Mouse (Mus musculus) stomach, embryonic 14.5 days (tissue): ENCODE measurements around the gene Tnni2. TPM values are rescaled to one million over a fixed set of nuclear protein-coding genes. Genes with fewer than 3 reads are reported as not detected.

Source experiments
- ATAC-seq: fragments of 200-750 bp; cut with Nextera tagmentation; 2 replicates; pipeline ENCODE4 v1.8.0; 2017; ENCODE audit warnings: low read depth, moderate TSS enrichment; ENCODE audit not compliant: insufficient number of reproducible peaks, insufficient read depth, low FRiP score
- H3K27ac ChIP-seq: fragments of 300-500 bp; sonication (generic); 2 replicates; pipeline ENCODE4 v1.5.1; 2014; ENCODE audit warnings: mild to moderate bottlenecking, low read length, moderate library complexity, mixed read lengths
- H3K27me3 ChIP-seq: fragments of 300-500 bp; sonication (generic); 2 replicates; pipeline ENCODE4 v1.6.1; 2014; ENCODE audit warnings: low read length, control low read depth, mixed read lengths; ENCODE audit not compliant: control insufficient read depth, insufficient read depth
- H3K36me3 ChIP-seq: fragments of 300-500 bp; sonication (generic); 2 replicates; pipeline ENCODE4 v1.6.1; 2014; ENCODE audit warnings: mild to moderate bottlenecking, control low read depth, low read length, moderate library complexity, mixed read lengths; ENCODE audit not compliant: control insufficient read depth, insufficient read depth
- H3K4me1 ChIP-seq: fragments of 300-500 bp; sonication (generic); 2 replicates; pipeline ENCODE4 v1.6.1; 2014; ENCODE audit warnings: low read length, control low read depth, mixed read lengths; ENCODE audit not compliant: control insufficient read depth, insufficient read depth
- H3K4me2 ChIP-seq: fragments of 300-500 bp; sonication (generic); replicated peaks from 2 replicates; pipeline ENCODE4 v1.6.1; 2014; ENCODE audit warnings: low read depth, low read length, control low read depth
- H3K4me3 ChIP-seq: fragments of 300-500 bp; sonication (generic); 2 replicates; pipeline ENCODE4 v1.5.1; 2014; ENCODE audit warnings: low read depth, low read length, control low read depth
- H3K9ac ChIP-seq: fragments of 300-500 bp; sonication (generic); replicated peaks from 2 replicates; pipeline ENCODE4 v1.6.1; 2014; ENCODE audit warnings: low read depth, mild to moderate bottlenecking, control low read depth, low read length, moderate library complexity, mixed read lengths
- H3K9me3 ChIP-seq: fragments of 300-500 bp; sonication (generic); 2 replicates; pipeline ENCODE4 v1.6.1; 2016; ENCODE audit warnings: low read depth, low read length, control low read depth; ENCODE audit not compliant: control insufficient read depth
- WGBS: fragments of 180-500 bp; shearing (Covaris S2); extraction: QIAGEN DNeasy Blood & Tissue Kit; methylation state at CpG from one replicate; pipeline ENCODE4 v1.1.7; 2014; 5-methylcytosine and 5-hydroxymethylcytosine counted together
- polyA plus RNA-seq: library from polyadenylated mRNA; unstranded; fragments of >200 nt; fragmentation: Nextera tagmentation; extraction: Ambion mirVana; gene quantifications from 2 replicates; pipeline ENCODE4 v1.2.1, GENCODE M21; 2014

Tnni2 gene
- polyA plus RNA-seq, 1 experiment from 2014 or later, result 4.6 TPM

DNA sequence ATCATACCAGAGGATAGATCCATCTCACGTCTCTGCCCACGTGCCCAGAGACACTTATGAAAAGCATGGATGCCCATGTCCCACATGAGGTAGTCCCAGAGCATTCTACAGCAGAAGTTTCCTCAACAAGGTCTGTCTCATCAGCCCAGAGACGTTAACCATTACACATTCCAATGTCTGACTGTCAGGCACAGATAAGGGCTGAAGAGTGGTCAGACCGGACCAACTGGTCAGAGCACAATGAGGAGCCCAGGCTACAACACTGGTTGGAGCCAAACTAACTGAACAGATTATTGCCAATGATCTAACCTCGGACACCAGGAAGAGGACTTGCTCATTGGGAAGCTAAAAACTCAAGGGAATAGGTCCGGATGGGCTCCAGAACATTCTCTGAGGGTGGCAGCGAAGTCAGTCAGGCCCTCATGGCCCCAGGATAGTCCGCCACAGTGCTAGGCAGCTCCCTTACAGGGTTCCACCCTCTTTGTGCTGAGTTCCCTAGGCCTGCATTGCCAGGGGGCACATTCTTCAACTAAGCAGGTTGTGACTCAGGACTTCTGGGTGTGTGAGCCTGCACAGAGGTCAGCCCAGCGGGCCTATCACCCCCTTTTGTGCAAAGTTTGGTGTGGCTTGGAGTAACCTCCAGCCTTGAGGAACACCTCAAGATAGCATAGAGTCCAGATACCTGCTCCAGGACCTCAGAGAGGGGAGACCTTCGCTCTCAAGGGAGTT, 7.3 kb upstream of the Tnni2 start, which contains the start of gene Syt8:
TSS of gene Syt8 (plus strand) at position 714 of the 729 bp plus-strand sequence.
- no peaks in the 10 kb centered on the region for H3K9me3 ChIP-seq
- H3K4me1 ChIP-seq, result peaks cover 11% of the 10 kb centered on the region
- no peak within 1 kb of the TSS for H3K4me2 ChIP-seq
- 76% methylated on average over 10 of the region's 10 CpGs for WGBS
- peak; percentile 43 for ATAC-seq
- no peak within 1 kb of the TSS; the same call in 1 of the 2 replicates for H3K9ac ChIP-seq
- H3K4me3 ChIP-seq, result no peak within 1 kb of the TSS
- peak within 1 kb of the TSS; percentile 44; the same call in 1 of the 2 replicates for H3K27ac ChIP-seq
- H3K36me3 ChIP-seq, result no peaks in the 10 kb centered on the region
- no peaks in the 10 kb centered on the region for H3K27me3 ChIP-seq

DNA sequence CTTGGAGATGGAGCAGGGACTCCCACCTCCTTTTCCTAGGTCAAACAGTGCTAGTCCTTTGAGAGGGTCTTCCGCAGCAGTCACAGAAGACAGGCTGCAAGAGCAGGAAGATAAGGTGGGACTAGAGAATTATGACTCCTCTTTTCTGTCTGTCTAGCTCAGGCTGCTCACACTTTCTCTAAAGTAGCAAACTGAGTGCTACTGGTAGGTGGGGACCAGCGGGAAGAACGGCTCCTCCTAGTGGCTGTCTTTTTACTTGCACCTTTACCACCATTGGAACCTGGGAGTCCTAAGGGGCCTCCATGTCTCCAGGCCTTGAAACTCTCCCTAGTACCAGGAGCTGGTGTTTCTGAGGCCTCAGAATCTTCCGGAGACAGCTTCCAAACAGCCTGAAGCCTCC, 6.1 kb upstream of the Tnni2 start:
- 14% methylated on average over 4 of the region's 4 CpGs for WGBS
- H3K9me3 ChIP-seq, result no peaks in the 10 kb centered on the region
- no peak overlapping the region for H3K9ac ChIP-seq
- ATAC-seq, result no peak
- H3K4me3 ChIP-seq, result no peak overlapping the region
- no peaks in the 10 kb centered on the region for H3K36me3 ChIP-seq
- H3K27ac ChIP-seq, result no peak overlapping the region
- no peak overlapping the region for H3K4me2 ChIP-seq
- H3K4me1 ChIP-seq, result peaks cover 4% of the 10 kb centered on the region
- H3K27me3 ChIP-seq, result no peaks in the 10 kb centered on the region

DNA sequence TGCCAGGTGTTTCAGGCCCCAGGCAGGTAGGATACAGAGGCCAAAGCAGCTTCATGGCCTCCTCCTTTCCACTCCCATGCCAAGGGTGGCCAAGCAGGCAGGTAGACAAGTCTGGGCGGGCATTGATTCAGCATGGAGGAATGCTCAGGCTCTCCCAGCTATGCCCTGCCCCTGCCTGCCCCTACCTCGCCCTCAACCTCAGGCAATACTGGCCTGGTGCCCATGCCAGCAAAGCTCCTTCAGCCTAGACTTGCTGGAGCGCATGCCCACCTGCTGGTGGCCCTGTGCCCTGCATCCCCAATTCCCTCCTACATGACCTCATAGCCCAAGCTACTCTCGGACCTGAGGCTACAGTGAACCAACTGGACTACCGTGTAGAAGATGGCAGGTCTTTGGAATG, 4.3 kb upstream of the Tnni2 start:
- Histone ChIP-seq H3K4me2 (no peak overlapping the region), H3K9ac (no peak overlapping the region), H3K4me1 (peaks cover 18% of the 10 kb centered on the region)

DNA sequence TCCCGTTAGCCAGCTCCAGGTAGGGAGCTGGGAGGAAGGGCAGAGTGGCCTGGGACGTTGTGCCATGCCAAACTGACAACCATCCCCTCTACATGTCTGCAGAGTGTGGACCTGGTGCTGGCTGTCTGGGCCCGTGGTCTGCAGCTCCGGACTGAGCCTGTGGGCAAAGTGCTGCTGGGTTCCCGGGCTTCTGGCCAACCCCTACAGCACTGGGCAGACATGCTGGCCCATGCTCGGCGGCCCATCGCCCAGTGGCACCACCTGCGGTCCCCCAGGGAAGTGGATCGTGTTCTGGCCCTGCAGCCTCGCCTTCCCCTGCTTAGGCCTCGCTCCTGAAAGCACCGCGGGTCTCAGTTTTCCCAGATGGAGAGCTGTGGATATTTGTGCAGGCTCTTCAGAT, 1.6 kb upstream of the Tnni2 start:
- Histone ChIP-seq H3K27me3 (no peaks in the 10 kb centered on the region), H3K4me2 (no peak overlapping the region), H3K36me3 (no peaks in the 10 kb centered on the region), H3K9me3 (no peaks in the 10 kb centered on the region), H3K9ac (no peak overlapping the region), H3K27ac (peak overlapping the region; percentile 68; the same call in 1 of the 2 replicates), H3K4me1 (peaks cover 20% of the 10 kb centered on the region), H3K4me3 (no peak overlapping the region)
- ATAC-seq, result no peak
- 81% methylated on average over 14 of the region's 14 CpGs for WGBS

More for the DNA sequence above, 4.3 kb upstream of the Tnni2 start:
- Histone ChIP-seq H3K36me3 (no peaks in the 10 kb centered on the region), H3K27ac (no peak overlapping the region; the same call in 1 of the 2 replicates), H3K9me3 (no peaks in the 10 kb centered on the region), H3K4me3 (no peak overlapping the region), H3K27me3 (no peaks in the 10 kb centered on the region)
- 80% methylated on average over 5 of the region's 5 CpGs for whole genome bisulfite sequencing
- peak; percentile 20; the same call in 1 of the 2 replicates for ATAC-seq

DNA sequence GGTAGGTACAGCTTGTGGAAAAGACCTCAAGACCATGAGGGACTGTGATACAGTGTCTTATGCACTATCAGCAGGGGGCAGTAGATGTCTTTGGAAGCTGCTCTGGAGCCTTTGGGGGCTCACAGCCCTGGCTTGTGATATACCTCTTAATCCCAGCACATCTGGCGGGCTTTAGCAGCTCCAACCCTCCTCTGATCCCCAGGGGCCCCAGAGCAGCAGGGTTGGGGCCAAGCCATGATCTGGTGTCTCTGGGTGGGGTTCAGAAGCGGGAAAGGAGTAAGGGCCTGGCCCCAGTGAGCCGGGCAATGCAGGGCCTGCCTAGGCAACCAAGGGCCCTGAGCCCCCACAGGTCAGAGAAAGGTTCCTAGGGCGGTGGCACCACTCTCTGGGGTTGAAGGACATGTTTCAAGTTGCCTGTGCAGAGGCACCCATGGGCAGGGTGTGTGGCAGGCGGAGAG, 922 bp upstream of the Tnni2 start:
- Histone ChIP-seq H3K36me3 (no peaks in the 10 kb centered on the region), H3K27ac (peak overlapping the region; percentile 68), H3K9ac (no peak overlapping the region), H3K4me3 (no peak overlapping the region), H3K4me1 (peaks cover 17% of the 10 kb centered on the region), H3K4me2 (no peak overlapping the region), H3K9me3 (no peaks in the 10 kb centered on the region), H3K27me3 (no peaks in the 10 kb centered on the region)
- 28% methylated on average over 5 of the region's 5 CpGs for WGBS
- ATAC-seq, result peak; percentile 81

DNA sequence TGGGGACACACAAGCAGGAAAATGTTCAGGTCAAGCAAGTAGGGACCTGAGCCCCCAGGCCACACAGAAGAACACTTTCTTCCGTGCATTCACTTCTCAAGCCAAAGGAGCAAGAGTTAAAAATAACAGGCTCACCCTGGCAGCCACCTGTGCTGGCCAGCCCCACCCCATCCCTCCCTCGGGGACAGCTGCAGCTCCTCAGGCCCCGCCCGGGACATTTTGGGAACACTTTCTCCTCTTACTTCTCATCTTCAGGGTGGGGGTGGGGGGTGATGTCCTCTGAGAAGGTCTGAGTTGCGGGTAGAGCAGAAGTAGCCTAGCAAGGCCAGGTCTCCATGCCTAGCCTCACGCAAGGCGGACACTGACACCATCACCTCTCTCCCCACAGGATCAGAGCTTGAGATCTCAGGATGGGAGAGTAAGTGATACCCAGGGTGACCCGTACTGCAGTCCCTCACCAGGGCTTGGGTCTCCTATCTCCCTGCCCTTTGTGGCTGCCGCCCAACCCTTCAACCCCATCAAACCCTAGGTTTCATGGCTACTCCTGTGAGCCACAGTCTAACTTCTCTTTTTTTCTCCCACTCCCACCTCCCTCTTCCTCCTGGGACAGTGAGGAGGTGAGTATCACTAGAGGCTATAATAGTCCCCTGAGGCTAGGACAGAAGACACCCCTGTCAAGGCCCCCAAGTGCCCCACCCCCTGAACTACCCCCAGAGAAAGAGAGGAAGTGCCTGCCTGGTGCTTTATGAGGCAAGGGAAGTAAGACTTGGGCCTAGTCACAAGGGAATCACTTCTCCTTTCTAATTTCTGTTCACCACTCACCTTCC, 686 bp downstream of the Tnni2 start:
- Histone ChIP-seq H3K9ac (no peak overlapping the region), H3K4me2 (no peak overlapping the region), H3K27me3 (no peaks in the 10 kb centered on the region), H3K9me3 (no peaks in the 10 kb centered on the region), H3K27ac (peak overlapping the region; percentile 68; the same call in 1 of the 2 replicates), H3K36me3 (no peaks in the 10 kb centered on the region), H3K4me1 (peaks cover 17% of the 10 kb centered on the region), H3K4me3 (no peak overlapping the region)
- no peak for ATAC-seq
- 61% methylated on average over 9 of the region's 9 CpGs for WGBS

DNA sequence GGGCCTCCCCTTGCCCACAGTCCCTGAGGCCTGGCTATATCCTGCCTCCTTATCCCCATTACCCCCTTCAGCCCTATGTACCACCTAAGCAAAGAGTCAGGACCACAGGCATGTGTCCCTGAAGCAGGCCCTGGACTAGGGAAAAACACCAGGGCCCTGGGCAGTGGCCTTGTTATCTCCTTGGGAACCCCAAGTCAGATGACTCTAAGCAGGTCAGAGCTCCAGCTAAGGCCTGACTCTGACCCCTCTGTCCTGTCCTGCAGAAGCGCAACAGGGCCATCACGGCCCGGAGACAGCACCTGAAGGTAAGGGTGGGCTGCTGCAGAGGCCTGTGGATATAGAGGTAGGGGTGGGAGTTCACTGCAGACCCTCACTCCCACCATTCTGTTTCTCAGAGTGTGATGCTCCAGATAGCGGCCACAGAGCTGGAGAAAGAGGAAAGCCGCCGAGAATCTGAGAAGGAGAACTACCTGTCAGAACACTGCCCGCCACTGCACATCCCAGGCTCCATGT, 1.4 kb downstream of the Tnni2 start:
- H3K4me1 ChIP-seq, result peaks cover 17% of the 10 kb centered on the region
- H3K27ac ChIP-seq, result peak overlapping the region; percentile 33; the same call in 1 of the 2 replicates
- ATAC-seq, result no peak
- H3K9ac ChIP-seq, result no peak overlapping the region
- WGBS, result 90% methylated on average over 7 of the region's 7 CpGs
- H3K27me3 ChIP-seq, result no peaks in the 10 kb centered on the region
- no peak overlapping the region for H3K4me2 ChIP-seq
- no peak overlapping the region for H3K4me3 ChIP-seq
- no peaks in the 10 kb centered on the region for H3K36me3 ChIP-seq
- no peaks in the 10 kb centered on the region for H3K9me3 ChIP-seq

DNA sequence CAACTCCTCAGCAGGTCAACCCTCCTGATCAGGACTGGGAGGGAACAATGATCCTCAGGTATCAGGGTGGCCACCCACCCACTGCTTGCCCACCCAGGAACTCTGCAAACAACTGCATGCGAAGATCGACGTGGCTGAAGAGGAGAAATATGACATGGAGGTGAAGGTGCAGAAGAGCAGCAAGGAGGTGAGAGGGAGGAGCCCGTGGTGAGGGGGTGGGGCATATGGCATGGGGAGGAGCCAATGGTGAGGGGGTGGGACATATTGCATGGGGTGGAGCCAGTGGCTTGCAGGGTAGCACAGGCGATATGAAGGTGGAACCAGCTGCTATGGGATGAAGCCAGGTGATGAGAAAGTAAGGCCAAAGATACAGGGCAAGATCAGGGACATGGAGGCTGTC, 1.9 kb downstream of the Tnni2 start:
- Histone ChIP-seq H3K4me3 (no peak overlapping the region), H3K9me3 (no peaks in the 10 kb centered on the region), H3K4me2 (no peak overlapping the region), H3K27ac (no peak overlapping the region), H3K27me3 (no peaks in the 10 kb centered on the region), H3K36me3 (no peaks in the 10 kb centered on the region), H3K9ac (no peak overlapping the region), H3K4me1 (peaks cover 17% of the 10 kb centered on the region)
- no peak for ATAC-seq
- 84% methylated on average over 5 of the region's 5 CpGs for WGBS
